Mouse (Mus musculus): ENCODE data around the gene Gm13695. TPM values are rescaled to one million over a fixed set of nuclear protein-coding genes. Genes with fewer than 3 reads are reported as not detected.
"Not testable (repeated sequence)": the region's sequence is repeated elsewhere in the genome, so short reads cannot be mapped to it uniquely, and the experiment has no call there.

Gene Gm13695
- not detected in 2 replicates for polyA plus RNA-seq (2014; fragmentation: Nextera tagmentation; extraction: Ambion mirVana)

GRCm38 (mm10) chr2:83967013-83967412 is at the start of gene Gm13695:
TSS of gene Gm13695 (plus strand) at chr2:83967313.
- not testable (repeated sequence) for H3K27me3 ChIP-seq (ENCODE audit: control insufficient read depth, insufficient read depth, low read length); H3K4me1 ChIP-seq (ENCODE audit: control insufficient read depth, insufficient read depth, low read length); H3K9me3 ChIP-seq (ENCODE audit: control insufficient read depth, low read length); H3K36me3 ChIP-seq (ENCODE audit: control insufficient read depth, insufficient read depth, low read length); ATAC-seq (ENCODE audit: insufficient read depth, low FRiP score, low TSS enrichment); H3K4me2 ChIP-seq (ENCODE audit: low read depth); DNase-seq (ENCODE audit: low spot score); H3K4me3 ChIP-seq (ENCODE audit: low read depth, low read length); H3K27ac ChIP-seq (ENCODE audit: low read depth, low read length); H3K9ac ChIP-seq (ENCODE audit: low read length)
- WGBS = no CpG with 5 or more reads among the region's 6 CpGs

GRCm38 (mm10) chr2:83929478-83930088 is 37.5 kb upstream of the Gm13695 start:
- 57% methylated on average over 2 of the region's 2 CpGs for WGBS
- DNase-seq (ENCODE audit: low spot score) = no peak
- no peak overlapping the region for H3K4me3 ChIP-seq (ENCODE audit: low read depth, low read length)
- no peaks in the 10 kb centered on the region for H3K4me1 ChIP-seq (ENCODE audit: control insufficient read depth, insufficient read depth, low read length)
- H3K27me3 ChIP-seq (ENCODE audit: control insufficient read depth, insufficient read depth, low read length) = no peaks in the 10 kb centered on the region
- H3K27ac ChIP-seq (ENCODE audit: low read depth, low read length) = no peak overlapping the region
- no peaks in the 10 kb centered on the region for H3K36me3 ChIP-seq (ENCODE audit: control insufficient read depth, insufficient read depth, low read length)
- H3K9ac ChIP-seq (ENCODE audit: low read length) = no peak overlapping the region
- H3K9me3 ChIP-seq (ENCODE audit: control insufficient read depth, low read length) = no peaks in the 10 kb centered on the region
- H3K4me2 ChIP-seq (ENCODE audit: low read depth) = no peak overlapping the region
- ATAC-seq (ENCODE audit: insufficient read depth, low FRiP score, low TSS enrichment) = no peak

GRCm38 (mm10) chr2:83940931-83941361 is 26.2 kb upstream of the Gm13695 start, which contains the start of gene Zswim2:
TSS of gene Zswim2 (minus strand) at chr2:83941228.
- Histone ChIP-seq H3K9ac (ENCODE audit: low read length) (no peak within 1 kb of the TSS), H3K36me3 (ENCODE audit: control insufficient read depth, insufficient read depth, low read length) (no peaks in the 10 kb centered on the region), H3K9me3 (ENCODE audit: control insufficient read depth, low read length) (no peaks in the 10 kb centered on the region), H3K27ac (ENCODE audit: low read depth, low read length) (no peak within 1 kb of the TSS; the same call in 1 of the 2 replicates), H3K4me2 (ENCODE audit: low read depth) (peak within 1 kb of the TSS; percentile 44), H3K4me3 (ENCODE audit: low read depth, low read length) (peak within 1 kb of the TSS; percentile 14; the same call in 1 of the 2 replicates), H3K27me3 (ENCODE audit: control insufficient read depth, insufficient read depth, low read length) (no peaks in the 10 kb centered on the region), H3K4me1 (ENCODE audit: control insufficient read depth, insufficient read depth, low read length) (no peaks in the 10 kb centered on the region)
- DNase-seq (ENCODE audit: low spot score) = peak; percentile 89
- WGBS = 1% methylated on average over 20 of the region's 20 CpGs
- peak; percentile 92 for ATAC-seq (ENCODE audit: insufficient read depth, low FRiP score, low TSS enrichment)

GRCm38 (mm10) chr2:83941378-83941777 is 25.7 kb upstream of the Gm13695 start:
- H3K27ac ChIP-seq (ENCODE audit: low read depth, low read length) = no peak overlapping the region; the same call in 1 of the 2 replicates
- H3K4me3 ChIP-seq (ENCODE audit: low read depth, low read length) = no peak overlapping the region

GRCm38 (mm10) chr2:83941792-83942191 is 25.3 kb upstream of the Gm13695 start:
- Histone ChIP-seq H3K4me1 (ENCODE audit: control insufficient read depth, insufficient read depth, low read length) (no peaks in the 10 kb centered on the region), H3K27ac (ENCODE audit: low read depth, low read length) (no peak overlapping the region), H3K9ac (ENCODE audit: low read length) (no peak overlapping the region), H3K9me3 (ENCODE audit: control insufficient read depth, low read length) (no peaks in the 10 kb centered on the region), H3K36me3 (ENCODE audit: control insufficient read depth, insufficient read depth, low read length) (no peaks in the 10 kb centered on the region), H3K27me3 (ENCODE audit: control insufficient read depth, insufficient read depth, low read length) (no peaks in the 10 kb centered on the region), H3K4me2 (ENCODE audit: low read depth) (no peak overlapping the region), H3K4me3 (ENCODE audit: low read depth, low read length) (no peak overlapping the region)
- DNase-seq (ENCODE audit: low spot score) (no peak), ATAC-seq (ENCODE audit: insufficient read depth, low FRiP score, low TSS enrichment) (no peak)
- WGBS = 77% methylated on average over 4 of the region's 4 CpGs

More at GRCm38 (mm10) chr2:83941378-83941777, 25.7 kb upstream of the Gm13695 start:
- Histone ChIP-seq H3K4me2 (ENCODE audit: low read depth) (peak overlapping the region; percentile 44), H3K36me3 (ENCODE audit: control insufficient read depth, insufficient read depth, low read length) (no peaks in the 10 kb centered on the region), H3K9me3 (ENCODE audit: control insufficient read depth, low read length) (no peaks in the 10 kb centered on the region), H3K27me3 (ENCODE audit: control insufficient read depth, insufficient read depth, low read length) (no peaks in the 10 kb centered on the region), H3K9ac (ENCODE audit: low read length) (no peak overlapping the region), H3K4me1 (ENCODE audit: control insufficient read depth, insufficient read depth, low read length) (no peaks in the 10 kb centered on the region)
- 55% methylated on average over 3 of the region's 3 CpGs for WGBS
- ATAC-seq (ENCODE audit: insufficient read depth, low FRiP score, low TSS enrichment) = peak; percentile 10; the same call in 1 of the 2 replicates
- no peak for DNase-seq (ENCODE audit: low spot score)

GRCm38 (mm10) chr2:83955393-83955792 is 11.7 kb upstream of the Gm13695 start, which contains the start of gene Gm13698:
TSS of gene Gm13698 (plus strand) at chr2:83955693.
- not testable (repeated sequence) for H3K4me2 ChIP-seq (ENCODE audit: low read depth); H3K27ac ChIP-seq (ENCODE audit: low read depth, low read length); H3K36me3 ChIP-seq (ENCODE audit: control insufficient read depth, insufficient read depth, low read length); H3K27me3 ChIP-seq (ENCODE audit: control insufficient read depth, insufficient read depth, low read length); H3K9ac ChIP-seq (ENCODE audit: low read length); ATAC-seq (ENCODE audit: insufficient read depth, low FRiP score, low TSS enrichment); DNase-seq (ENCODE audit: low spot score); H3K9me3 ChIP-seq (ENCODE audit: control insufficient read depth, low read length); H3K4me1 ChIP-seq (ENCODE audit: control insufficient read depth, insufficient read depth, low read length); H3K4me3 ChIP-seq (ENCODE audit: low read depth, low read length)
- no CpG with 5 or more reads among the region's 6 CpGs for WGBS

- H3K36me3 ChIP-seq (ENCODE audit: control insufficient read depth, insufficient read depth, low read length); H3K4me1 ChIP-seq (ENCODE audit: control insufficient read depth, insufficient read depth, low read length); DNase-seq (ENCODE audit: low spot score); ATAC-seq (ENCODE audit: insufficient read depth, low FRiP score, low TSS enrichment); H3K4me3 ChIP-seq (ENCODE audit: low read depth, low read length); H3K4me2 ChIP-seq (ENCODE audit: low read depth); H3K9me3 ChIP-seq (ENCODE audit: control insufficient read depth, low read length); H3K27ac ChIP-seq (ENCODE audit: low read depth, low read length); H3K27me3 ChIP-seq (ENCODE audit: control insufficient read depth, insufficient read depth, low read length); H3K9ac ChIP-seq (ENCODE audit: low read length): not testable (repeated sequence)
- no CpG with 5 or more reads among the region's 6 CpGs for WGBS
Observed at GRCm38 (mm10) chr2:83961203-83961602, 5.9 kb upstream of the Gm13695 start, which contains the start of gene Gm13693. TSS of gene Gm13693 (plus strand) at chr2:83961503.

GRCm38 (mm10) chr2:83972823-83973222 is 5.7 kb downstream of the Gm13695 start, which contains the start of gene Gm13696:
TSS of gene Gm13696 (plus strand) at chr2:83973123.
- WGBS = no CpG with 5 or more reads among the region's 6 CpGs
- ATAC-seq (ENCODE audit: insufficient read depth, low FRiP score, low TSS enrichment) = not testable (repeated sequence)

GRCm38 (mm10) chr2:83978633-83979032 is 11.5 kb downstream of the Gm13695 start, which contains the start of gene Gm13694:
TSS of gene Gm13694 (plus strand) at chr2:83978933.
- not testable (repeated sequence) for H3K27me3 ChIP-seq (ENCODE audit: control insufficient read depth, insufficient read depth, low read length); H3K4me2 ChIP-seq (ENCODE audit: low read depth); H3K4me1 ChIP-seq (ENCODE audit: control insufficient read depth, insufficient read depth, low read length); H3K27ac ChIP-seq (ENCODE audit: low read depth, low read length); ATAC-seq (ENCODE audit: insufficient read depth, low FRiP score, low TSS enrichment); DNase-seq (ENCODE audit: low spot score); H3K36me3 ChIP-seq (ENCODE audit: control insufficient read depth, insufficient read depth, low read length); H3K4me3 ChIP-seq (ENCODE audit: low read depth, low read length); H3K9ac ChIP-seq (ENCODE audit: low read length); H3K9me3 ChIP-seq (ENCODE audit: control insufficient read depth, low read length)
- no CpG with 5 or more reads among the region's 6 CpGs for WGBS

More at GRCm38 (mm10) chr2:83972823-83973222, 5.7 kb downstream of the Gm13695 start, which contains the start of gene Gm13696:
- not testable (repeated sequence) for H3K36me3 ChIP-seq (ENCODE audit: control insufficient read depth, insufficient read depth, low read length); H3K4me3 ChIP-seq (ENCODE audit: low read depth, low read length); H3K27ac ChIP-seq (ENCODE audit: low read depth, low read length); DNase-seq (ENCODE audit: low spot score); H3K4me1 ChIP-seq (ENCODE audit: control insufficient read depth, insufficient read depth, low read length); H3K27me3 ChIP-seq (ENCODE audit: control insufficient read depth, insufficient read depth, low read length); H3K9me3 ChIP-seq (ENCODE audit: control insufficient read depth, low read length); H3K9ac ChIP-seq (ENCODE audit: low read length); H3K4me2 ChIP-seq (ENCODE audit: low read depth)

Data from neural tube, embryonic 11.5 days (tissue).